Mouse (Mus musculus) ZHBTc4 (cell line): ENCODE data around the gene Cobl.

Source experiments
- DNase-seq: peaks from one replicate; pipeline ENCODE4 v3.0.0-alpha.2; 2011; ENCODE audit warnings: low read depth, low spot score

The Cobl gene

DNA sequence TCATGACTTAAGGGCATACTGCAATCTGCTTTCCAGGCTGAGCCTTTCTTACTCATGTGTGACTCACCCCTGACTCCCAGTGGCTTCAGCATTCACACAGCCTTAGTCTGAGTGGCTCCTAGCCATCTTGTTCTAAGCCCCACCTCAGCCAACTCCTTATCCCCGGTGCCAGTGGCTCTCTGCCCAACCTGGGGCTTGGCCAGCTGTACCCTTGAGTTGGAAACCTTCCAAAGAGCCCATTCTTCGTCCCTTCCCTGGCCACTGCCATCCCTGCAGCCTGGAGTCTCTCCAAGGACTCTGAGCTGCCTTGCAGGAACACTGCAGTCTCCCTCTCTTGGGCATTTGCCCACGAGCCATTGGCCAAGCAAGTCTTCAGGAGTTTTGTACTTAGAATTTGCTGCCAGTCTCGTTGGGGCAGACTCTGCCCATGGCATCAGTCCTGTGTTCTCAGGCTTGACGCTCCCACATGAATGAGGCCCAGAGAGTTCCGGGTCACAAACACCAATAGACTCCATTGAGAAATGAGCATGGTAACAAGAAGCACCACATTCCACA lies 233.2 kb downstream of the Cobl start:
- no peak for DNase-seq

DNA sequence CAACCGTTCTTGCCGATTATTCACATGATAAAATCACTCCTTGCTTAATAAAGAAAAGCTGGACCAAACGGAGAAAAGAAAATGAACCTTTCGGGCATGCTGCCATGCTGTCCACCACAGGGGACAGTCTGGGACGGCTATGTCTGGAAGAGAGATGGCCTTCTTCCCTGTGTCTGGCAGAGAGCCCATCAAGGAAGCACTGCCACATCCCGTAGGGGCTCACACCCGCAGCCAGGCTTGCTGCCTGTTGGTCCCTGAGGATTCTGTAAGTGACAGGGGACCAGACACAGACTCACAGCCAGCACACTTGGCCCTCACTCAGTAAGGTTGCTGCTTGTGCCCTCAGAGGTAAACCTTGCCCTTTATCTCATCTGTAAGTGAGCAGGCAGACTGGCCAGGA lies 235.3 kb downstream of the Cobl start:
- DNase-seq: no peak

DNA sequence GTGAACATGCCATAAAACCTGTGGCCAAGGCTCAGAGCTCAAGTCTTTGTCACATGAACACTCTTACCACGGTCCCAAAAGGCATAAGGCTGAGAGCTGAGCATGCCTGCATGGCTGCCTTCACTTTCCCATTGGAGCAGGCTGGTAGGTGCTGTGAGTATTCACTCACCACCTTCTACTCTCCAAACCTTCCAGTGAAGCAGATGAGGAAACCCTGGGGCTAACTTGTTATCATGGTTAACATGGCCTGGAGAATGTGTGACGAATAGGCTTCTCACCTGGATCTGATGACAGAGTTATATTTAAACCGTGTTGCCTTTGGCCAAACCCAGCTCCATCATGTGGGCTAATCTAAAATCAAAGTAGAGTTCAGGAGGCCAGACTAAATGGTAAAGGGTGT lies 237.4 kb downstream of the Cobl start:
- no peak for DNase-seq

DNA sequence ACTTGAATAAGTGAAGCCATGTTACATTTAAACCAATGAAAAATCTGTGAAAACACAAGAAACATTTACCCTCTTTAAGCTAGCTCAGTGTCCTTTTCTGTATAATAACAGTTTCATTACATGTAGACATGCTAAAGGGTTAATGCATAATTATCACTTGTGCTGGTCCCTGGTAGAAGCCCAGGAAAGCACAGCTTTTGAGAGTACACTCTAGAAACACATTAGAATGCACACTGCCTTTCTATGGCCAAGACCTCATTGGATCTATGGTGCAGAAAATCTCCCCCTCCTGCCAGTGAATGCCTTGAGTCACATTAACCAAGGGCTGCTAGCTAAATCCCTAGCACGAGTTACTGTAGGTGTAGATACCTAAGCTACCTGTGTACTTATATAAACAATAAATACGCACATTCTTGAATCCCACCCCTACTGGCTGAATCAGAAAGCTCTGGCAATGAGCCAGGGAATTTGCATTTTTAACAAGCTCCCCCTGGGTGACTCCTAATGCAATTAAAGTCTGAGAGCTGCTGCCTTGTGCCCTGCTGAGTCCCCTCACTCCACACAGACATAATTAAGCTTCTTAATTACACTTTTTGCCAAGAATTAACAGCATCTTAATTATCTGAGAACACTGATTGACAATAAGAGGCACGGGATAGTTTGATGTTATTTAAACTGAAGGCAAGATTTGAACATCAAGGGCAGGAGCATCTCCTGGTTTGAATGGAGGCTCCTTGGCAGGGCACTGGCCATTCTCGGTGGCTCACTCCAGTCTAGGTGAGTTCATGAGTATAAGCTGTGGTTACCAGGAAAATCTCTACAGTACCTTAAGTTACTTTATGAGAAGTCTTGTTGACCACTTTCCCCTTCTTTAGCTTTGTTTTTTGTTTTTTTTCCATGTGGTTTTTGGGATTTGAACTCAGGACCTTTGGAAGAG lies 244.9 kb downstream of the Cobl start:
- no peak for DNase-seq

DNA sequence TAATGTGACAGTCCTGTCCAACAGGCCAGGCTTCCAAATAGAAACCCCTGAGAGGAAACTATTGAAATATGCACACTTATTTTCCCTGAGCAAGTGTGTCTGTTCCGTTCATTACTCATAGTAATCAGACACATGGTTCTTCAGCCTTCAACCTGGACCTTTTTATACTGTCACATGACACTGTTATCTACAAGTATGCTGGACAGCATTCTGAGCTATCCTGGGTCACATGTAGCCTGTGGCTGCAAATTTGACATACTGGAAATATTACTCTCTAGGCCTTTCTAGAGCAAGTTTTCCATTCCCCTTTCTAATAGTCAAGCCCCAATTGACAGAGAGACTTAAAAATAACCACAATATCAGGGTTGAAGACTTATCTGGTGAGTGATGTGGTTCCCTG lies 247.9 kb downstream of the Cobl start:
- DNase-seq: no peak

DNA sequence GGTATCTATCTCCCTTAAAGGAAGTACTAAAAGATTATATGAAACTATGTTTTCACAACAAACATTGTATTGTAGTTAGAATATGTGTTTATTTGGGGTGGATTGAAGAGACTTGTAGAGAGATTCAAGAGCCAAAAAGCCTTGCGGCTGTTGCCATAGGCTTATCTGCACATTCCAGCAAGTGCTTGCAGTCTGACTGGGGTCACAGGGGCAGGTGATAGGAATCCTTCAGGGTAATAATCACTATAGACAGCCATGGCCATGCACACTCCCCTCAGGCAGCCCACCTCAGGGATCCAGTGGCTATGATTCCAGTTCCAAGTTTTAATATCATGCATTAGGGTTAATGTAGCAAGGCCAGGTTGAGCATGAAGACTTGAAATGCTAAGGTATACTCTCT lies 249.2 kb downstream of the Cobl start:
- no peak for DNase-seq

DNA sequence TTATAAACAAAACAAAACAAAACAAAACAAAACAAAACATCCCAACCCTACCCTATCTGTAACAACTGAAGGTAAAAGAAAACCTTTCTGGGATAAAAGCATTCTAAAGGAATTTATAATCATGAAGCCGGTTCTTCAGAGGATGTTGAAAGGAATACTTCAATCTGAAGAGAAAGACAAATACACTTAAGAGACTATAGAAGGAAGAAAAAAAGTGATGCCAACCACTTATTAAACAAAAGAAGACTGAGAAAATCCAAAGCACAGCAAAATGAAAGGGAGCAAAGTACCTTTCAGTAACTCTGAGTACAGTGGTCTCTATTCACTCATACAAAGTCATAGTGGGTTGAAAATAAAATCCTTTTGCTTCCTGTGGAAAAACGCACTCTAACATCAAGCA lies 256.2 kb downstream of the Cobl start:
- DNase-seq: no peak

DNA sequence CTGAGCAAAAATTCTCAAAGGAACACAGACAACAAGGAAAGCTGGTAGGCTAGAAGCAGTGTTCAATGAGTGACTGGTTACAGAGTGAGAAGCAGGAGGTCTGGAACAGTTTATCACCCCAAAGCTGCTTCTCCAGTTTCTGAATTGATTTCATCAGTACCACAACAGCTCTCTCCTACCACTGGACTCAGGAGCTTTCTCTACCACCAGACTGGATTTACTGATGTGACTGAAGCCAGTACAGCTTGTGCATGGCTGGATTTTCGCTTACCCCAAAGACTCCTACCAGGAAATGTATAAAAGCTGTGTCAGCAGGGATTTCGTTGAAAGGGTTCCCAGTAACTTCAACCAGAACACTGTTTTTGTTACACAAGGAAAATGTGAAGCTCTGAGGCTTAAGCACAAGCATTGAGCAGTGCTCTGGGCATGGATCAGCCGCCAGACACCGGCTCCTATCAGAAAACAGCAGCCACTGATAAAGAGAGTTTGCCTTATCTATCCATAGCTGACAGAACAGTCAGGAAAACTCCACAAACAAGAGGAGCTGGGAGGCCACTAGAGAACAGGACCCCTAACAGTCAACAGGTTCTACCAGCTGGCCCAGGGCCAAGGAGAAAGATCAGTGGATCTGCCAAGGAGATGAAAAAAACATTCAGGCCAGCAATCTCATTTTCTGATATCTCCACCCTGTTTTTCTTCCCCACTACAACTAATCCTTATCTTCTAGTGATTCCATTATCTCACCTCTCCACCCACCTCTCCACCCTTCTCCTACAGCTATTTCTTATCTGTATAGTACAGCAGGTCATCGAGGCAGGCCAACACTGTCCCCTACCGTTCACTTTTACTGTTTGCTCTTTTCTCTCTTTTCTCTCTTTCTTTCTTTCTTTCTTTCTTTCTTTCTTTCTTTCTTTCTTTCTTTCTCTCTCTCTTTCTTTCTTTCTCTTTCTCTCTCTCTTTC lies 259.3 kb downstream of the Cobl start:
- no peak for DNase-seq

- DNase-seq: no peak
Measured at GRCm38 (mm10) chr11:12199441-12199840, 265.3 kb downstream of the Cobl start.

DNA sequence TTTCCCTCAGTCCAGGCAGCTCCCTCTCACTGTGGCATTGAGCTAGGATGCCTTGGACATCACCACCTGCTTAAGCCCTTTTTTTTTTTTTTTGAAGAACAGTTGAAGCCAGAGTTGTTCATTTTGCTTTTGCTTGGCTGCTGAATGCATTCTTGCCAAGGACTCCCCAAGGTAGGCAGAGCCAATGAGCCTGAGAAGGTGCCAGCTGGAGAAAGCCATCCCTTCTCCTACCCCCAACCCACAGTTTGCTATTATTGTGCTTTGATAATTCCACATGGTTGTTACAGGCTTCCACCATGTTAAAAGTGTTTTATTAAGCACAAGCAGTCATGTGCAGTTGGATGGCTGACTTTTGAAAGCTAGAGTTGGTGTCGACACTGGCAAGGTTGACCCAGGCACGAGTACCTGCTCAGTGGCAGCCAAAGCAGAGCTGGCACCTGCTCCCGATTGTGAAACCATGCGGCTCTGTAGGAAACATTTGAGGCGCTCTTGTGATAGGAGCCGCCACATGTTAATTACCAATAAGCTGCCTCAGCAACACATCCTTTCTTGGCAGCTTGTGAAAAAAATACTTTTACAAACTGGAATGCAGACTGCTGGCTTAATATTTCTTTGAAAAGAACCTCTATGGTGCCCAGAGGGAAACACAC lies 265.9 kb downstream of the Cobl start:
- no peak for DNase-seq

DNA sequence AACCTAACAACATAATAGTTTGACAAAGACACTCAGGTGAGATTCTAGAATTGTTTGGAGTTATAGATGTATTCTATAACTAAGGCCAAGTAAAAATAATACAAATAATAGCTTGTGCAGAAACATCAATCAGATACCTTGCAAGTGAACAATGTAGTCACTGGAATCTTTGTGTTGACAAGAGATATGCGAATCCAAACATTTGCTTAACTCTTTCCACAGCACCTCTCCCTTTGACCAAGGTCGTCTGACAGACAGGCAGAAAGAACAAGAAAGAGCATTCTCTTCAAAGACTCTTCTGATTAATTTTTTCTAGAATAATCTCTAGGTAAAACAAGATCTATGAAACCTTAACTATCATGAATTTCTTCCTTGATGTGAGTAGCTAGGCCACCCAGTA lies 266.7 kb downstream of the Cobl start:
- DNase-seq: no peak

- DNase-seq: no peak
Measured at GRCm38 (mm10) chr11:12197542-12197941, 267.2 kb downstream of the Cobl start.

DNA sequence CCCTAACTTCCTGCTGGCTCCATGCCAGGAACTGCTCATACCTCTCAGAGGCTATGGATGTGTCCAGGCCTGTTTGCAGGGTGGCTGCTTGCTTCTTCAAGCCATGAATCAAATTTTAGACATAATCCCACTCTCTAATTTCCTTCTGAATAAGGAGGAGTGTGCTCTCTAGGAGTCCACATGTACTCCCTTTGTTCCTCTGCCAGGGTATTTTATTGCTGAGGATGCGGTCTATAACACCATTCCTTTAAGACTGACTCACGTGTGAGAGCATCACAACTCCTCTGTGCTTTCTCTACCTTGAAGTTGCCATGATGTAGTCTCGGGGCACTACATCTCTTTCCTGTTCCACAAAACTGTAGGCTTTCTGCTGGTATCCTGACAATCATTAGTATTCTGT lies 269.4 kb downstream of the Cobl start:
- no peak for DNase-seq

DNA sequence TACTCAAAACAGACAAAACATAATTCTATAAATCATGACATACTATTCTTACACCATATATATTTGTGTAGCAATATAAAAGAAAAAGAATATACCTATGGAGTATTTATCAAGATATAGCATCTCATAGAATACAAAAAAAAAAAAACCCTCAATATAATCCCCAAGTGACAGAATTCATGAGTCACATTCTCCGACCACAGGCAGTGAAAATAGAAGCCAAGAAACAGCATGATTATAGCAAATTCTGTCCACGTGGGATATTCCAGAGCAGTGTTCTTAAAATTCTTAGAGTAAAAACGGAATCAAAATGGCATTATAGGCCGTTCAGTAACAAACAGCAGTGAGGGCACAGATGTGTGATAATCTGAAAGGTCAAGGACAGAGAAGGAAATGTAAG lies 271.4 kb downstream of the Cobl start:
- no peak for DNase-seq

- DNase-seq: no peak
Measured at GRCm38 (mm10) chr11:12191386-12191785, 273.4 kb downstream of the Cobl start.

DNA sequence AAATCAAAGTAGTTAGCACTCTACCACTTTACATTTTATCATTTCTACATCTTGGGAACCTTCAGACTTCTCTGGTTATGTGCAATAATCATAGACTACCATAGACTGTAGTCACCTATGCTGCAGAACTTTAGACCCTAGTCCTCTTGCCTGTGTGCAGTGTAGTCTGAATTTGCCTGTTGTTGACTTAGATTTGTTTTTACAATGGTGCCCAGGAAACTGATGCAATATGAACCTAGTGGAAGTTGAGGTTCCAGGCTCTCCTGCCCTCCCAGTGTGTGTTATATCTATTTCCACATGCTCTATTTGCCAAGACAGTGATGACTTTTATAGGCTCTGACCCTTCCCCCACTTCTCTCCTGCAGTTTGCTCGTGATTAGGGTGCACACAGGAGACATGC lies 274.3 kb downstream of the Cobl start:
- DNase-seq: no peak
